Mouse (Mus musculus): Measurements from ENCODE around the gene Wdr90.

DNA sequence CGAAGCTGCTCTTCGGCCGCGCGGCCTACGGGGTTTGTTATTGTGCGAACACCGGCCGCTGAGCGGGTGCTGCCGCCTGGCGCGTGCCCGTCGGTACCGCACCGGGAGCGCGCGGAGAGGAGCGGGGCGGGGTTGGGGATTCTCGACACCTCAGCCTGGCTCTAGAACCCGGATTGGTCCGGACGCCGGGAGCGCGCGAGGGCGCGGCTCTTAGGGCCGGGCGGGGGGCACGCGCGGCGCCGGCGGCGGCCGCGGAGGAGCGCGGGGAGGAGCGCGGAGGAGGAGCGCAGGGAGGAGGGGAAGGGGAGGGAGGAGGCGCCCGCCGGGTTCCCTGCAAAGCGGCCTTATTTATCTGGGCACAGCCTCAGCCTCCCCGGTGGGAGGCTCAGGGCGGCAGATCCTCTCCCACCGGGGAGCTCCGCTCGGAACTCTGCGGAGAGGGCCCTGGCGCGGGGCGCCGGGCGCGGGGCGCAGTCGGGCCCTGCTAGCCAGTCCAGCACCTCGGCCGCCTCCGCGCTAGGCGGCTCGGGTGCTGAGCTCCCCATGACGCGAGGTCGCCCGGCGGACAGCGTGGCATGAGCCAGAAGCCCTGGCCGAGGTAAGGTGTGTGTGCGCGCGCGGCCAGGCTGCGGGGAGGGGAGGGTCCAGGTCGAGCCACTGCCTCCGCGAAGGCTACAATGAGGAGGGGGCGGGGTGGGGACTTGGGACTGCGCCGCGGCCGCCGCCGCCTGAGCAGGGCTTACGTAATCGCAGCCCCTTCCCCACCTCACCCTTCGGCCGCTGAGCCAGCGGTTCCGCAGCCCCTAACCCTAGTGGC lies 52.3 kb downstream of the Wdr90 start, which contains the start of gene Fbxl16:
- TF ChIP-seq POLR2A (IDR thresholded peaks at IDR 0.05; ENCODE audit: low read depth, low read length) (no peak), CTCF (IDR thresholded peaks at IDR 0.05; ENCODE audit: borderline replicate concordance, insufficient read depth, low read length) (no peak)

Data from embryonic fibroblast, embryonic 13.5 days (primary cell).